In genomic region chr7:127232622-127233367, GRCm38 (mm10) we compare ENCODE assay signal across 8 mouse cellular contexts. TPM values are rescaled to one million over a fixed set of nuclear protein-coding genes. Genes with fewer than 3 reads are reported as not detected.
DNase-seq lines count a peak whose midpoint lies in the region; ATAC-seq and TF ChIP-seq lines count a peak whose summit lies in the region.

Gene Zfp553 (plus strand): TSS chr7:127233061.
Gene Sept1 (minus strand): TSS chr7:127233130.

- H3K9me3 ChIP-seq in G1E (replicated peaks): no peaks in the 10 kb centered on the region
- H3K9me3 ChIP-seq in forebrain, embryonic 16.5 days (ENCODE audit: control insufficient read depth, low read length): no peaks in the 10 kb centered on the region
- H3K9me3 ChIP-seq in lung, embryonic 14.5 days (ENCODE audit: low read depth, low read length): no peaks in the 10 kb centered on the region
- H3K9me3 ChIP-seq in neural tube, embryonic 15.5 days (replicated peaks): no peaks in the 10 kb centered on the region

- H3K27ac ChIP-seq in forebrain, embryonic 16.5 days (ENCODE audit: low read length): peak within 1 kb of the TSS; percentile 100
- H3K27ac ChIP-seq in layer of hippocampus, adult 2 months: peak within 1 kb of the TSS; percentile 95
- peak within 1 kb of the TSS; percentile 96 for H3K27ac ChIP-seq in lung, embryonic 14.5 days (ENCODE audit: low read depth)
- H3K27ac ChIP-seq in neural tube, embryonic 15.5 days (replicated peaks): peak within 1 kb of the TSS; percentile 97

- TF ChIP-seq CTCF in G1E (IDR thresholded peaks at IDR 0.05; ENCODE audit: low read depth, low read length): no peak
- TF ChIP-seq CTCF in layer of hippocampus, adult 2 months (conservative IDR thresholded peaks at IDR 0.05): no peak
- no peak for TF ChIP-seq CTCF in lung, embryonic 14.5 days (IDR thresholded peaks at IDR 0.05; ENCODE audit: low read depth)

- peak within 1 kb of the TSS; percentile 96 for H3K4me3 ChIP-seq in G1E (ENCODE audit: low read depth, low read length)
- H3K4me3 ChIP-seq in forebrain, embryonic 16.5 days (replicated peaks; ENCODE audit: low read length): peak within 1 kb of the TSS; percentile 85
- peak within 1 kb of the TSS; percentile 88 for H3K4me3 ChIP-seq in layer of hippocampus, adult 2 months
- H3K4me3 ChIP-seq in lung, embryonic 14.5 days (ENCODE audit: low read depth, low read length): peak within 1 kb of the TSS; percentile 97
- H3K4me3 ChIP-seq in neural tube, embryonic 15.5 days (replicated peaks): peak within 1 kb of the TSS; percentile 99

- intact Hi-C loops in heart, postnatal 25 days (cut with DNase I): loop anchor here (2.0 kb wide), 1 partner anchor 20 kb away; no protein-coding TSS in a partner anchor

- H3K4me1 ChIP-seq in G1E (ENCODE audit: insufficient read depth, low read depth, low read length): peaks cover 63% of the 10 kb centered on the region
- H3K4me1 ChIP-seq in forebrain, embryonic 16.5 days (replicated peaks; ENCODE audit: control insufficient read depth, insufficient read depth, low read length): peaks cover 34% of the 10 kb centered on the region
- no peaks in the 10 kb centered on the region for H3K4me1 ChIP-seq in lung, embryonic 14.5 days (ENCODE audit: insufficient read depth)
- peaks cover 48% of the 10 kb centered on the region for H3K4me1 ChIP-seq in neural tube, embryonic 15.5 days

- no peaks in the 10 kb centered on the region for H3K27me3 ChIP-seq in G1E (ENCODE audit: insufficient read depth, low read length)
- no peaks in the 10 kb centered on the region for H3K27me3 ChIP-seq in forebrain, embryonic 16.5 days (replicated peaks; ENCODE audit: control insufficient read depth, insufficient read depth, low read length)
- H3K27me3 ChIP-seq in lung, embryonic 14.5 days (ENCODE audit: insufficient read depth, low read length): no peaks in the 10 kb centered on the region
- no peaks in the 10 kb centered on the region for H3K27me3 ChIP-seq in neural tube, embryonic 15.5 days (replicated peaks)

- H3K36me3 ChIP-seq in G1E (replicated peaks): peaks cover 60% of the 10 kb centered on the region
- peaks cover 22% of the 10 kb centered on the region for H3K36me3 ChIP-seq in forebrain, embryonic 16.5 days (ENCODE audit: control insufficient read depth, insufficient read depth)
- peaks cover 49% of the 10 kb centered on the region for H3K36me3 ChIP-seq in lung, embryonic 14.5 days (ENCODE audit: insufficient read depth)
- H3K36me3 ChIP-seq in neural tube, embryonic 15.5 days: peaks cover 28% of the 10 kb centered on the region

- peak within 1 kb of the TSS; percentile 99 for H3K4me2 ChIP-seq in forebrain, embryonic 16.5 days (ENCODE audit: low read length)
- peak within 1 kb of the TSS; percentile 70 for H3K4me2 ChIP-seq in lung, embryonic 14.5 days
- peak within 1 kb of the TSS; percentile 71 for H3K4me2 ChIP-seq in neural tube, embryonic 15.5 days

- peak; percentile 85 for DNase-seq in G1E (ENCODE audit: low spot score)
- peak; percentile 87 to 91 for DNase-seq in cerebellum, adult 18-20 months
- DNase-seq in heart, postnatal 25 days (ENCODE audit: low spot score): peak; percentile 72
- peak; percentile 80 to 82 for DNase-seq in layer of hippocampus, adult 2 months (ENCODE audit: low spot score in 2 of 2)
- DNase-seq in lung, embryonic 14.5 days: peak; percentile 92
- peak; percentile 82 for DNase-seq in testis, postnatal 14 days (ENCODE audit: low spot score)

- peak; percentile 67 for ATAC-seq in G1E (ENCODE audit: extremely low read depth, insufficient number of reproducible peaks, low FRiP score, poor library complexity, severe bottlenecking)
- peak; percentile 95 for ATAC-seq in forebrain, embryonic 16.5 days
- ATAC-seq in lung, embryonic 14.5 days (ENCODE audit: insufficient read depth): peak; percentile 92
- ATAC-seq in neural tube, embryonic 15.5 days (ENCODE audit: low FRiP score): peak; percentile 91

- peak within 1 kb of the TSS; percentile 96 for H3K9ac ChIP-seq in forebrain, embryonic 16.5 days (replicated peaks; ENCODE audit: low read depth, low read length)
- H3K9ac ChIP-seq in lung, embryonic 14.5 days: peak within 1 kb of the TSS; percentile 80
- peak within 1 kb of the TSS; percentile 98 for H3K9ac ChIP-seq in neural tube, embryonic 15.5 days (replicated peaks)

- WGBS in forebrain, embryonic 16.5 days: under 1% methylated on average over 62 of the region's 64 CpGs
- WGBS in lung, embryonic 14.5 days: under 1% methylated on average over 63 of the region's 64 CpGs
- under 1% methylated on average over 50 of the region's 64 CpGs for WGBS in neural tube, embryonic 15.5 days

RNA-seq across cellular contexts. Expression of gene Zfp553, which starts in this region (rescaled TPM):
- total RNA-seq in G1E (2014; fragmentation: Nextera tagmentation): 11.7 and 20.0 TPM in 2 replicates
- total RNA-seq in G1E (2017): 22.0 and 25.2 TPM in 2 replicates
- polyA plus RNA-seq in G1E (2012): 25.3 and 26.2 TPM in 2 replicates
- 66.1 and 69.3 TPM in 2 replicates for polyA plus RNA-seq in forebrain, embryonic 16.5 days (2015; fragmentation: Nextera tagmentation; extraction: Ambion mirVana)
- total RNA-seq in heart, postnatal 25 days (2021): 1 to 10 TPM; 6.0 to 7.1 TPM
- 10 to 100 TPM; 18.6 to 21.7 TPM for total RNA-seq in layer of hippocampus, adult 2 months (2021)
- polyA plus RNA-seq in lung, embryonic 14.5 days (2014; fragmentation: Nextera tagmentation; extraction: Ambion mirVana): 21.2 and 24.3 TPM in 2 replicates
- polyA plus RNA-seq in neural tube, embryonic 15.5 days (2015; fragmentation: Nextera tagmentation; extraction: Ambion mirVana): 47.5 and 48.8 TPM in 2 replicates

RNA-seq across cellular contexts. Expression of gene Sept1, which starts in this region (rescaled TPM):
- total RNA-seq in G1E (2014; fragmentation: Nextera tagmentation) (128 and 141 TPM in 2 replicates), G1E (2017) (51.1 and 54.9 TPM in 2 replicates)
- polyA plus RNA-seq in G1E (2012): 263 and 305 TPM in 2 replicates
- 18.8 and 26.5 TPM in 2 replicates for polyA plus RNA-seq in forebrain, embryonic 16.5 days (2015; fragmentation: Nextera tagmentation; extraction: Ambion mirVana)
- total RNA-seq in heart, postnatal 25 days (2021): 1 to 10 TPM; 3.2 to 6.7 TPM
- 1 to 10 TPM; 5.0 to 6.3 TPM for total RNA-seq in layer of hippocampus, adult 2 months (2021)
- polyA plus RNA-seq in lung, embryonic 14.5 days (2014; fragmentation: Nextera tagmentation; extraction: Ambion mirVana): 20.1 and 20.3 TPM in 2 replicates
- 15.8 and 40.6 TPM in 2 replicates for polyA plus RNA-seq in neural tube, embryonic 15.5 days (2015; fragmentation: Nextera tagmentation; extraction: Ambion mirVana)

Comparison
In these comparisons a context has a peak if more than half of its experiments do, and no peak if none do; other contexts are left out.
1. Peak in every context shown above with its lines: DNase-seq, ATAC-seq, H3K4me3 ChIP-seq and H3K27ac ChIP-seq.
2. RNA of gene Sept1 (total RNA-seq): 51.1 to 141 TPM in G1E; 3.2 to 6.7 TPM in heart, postnatal 25 days and 5.0 to 6.3 TPM in layer of hippocampus, adult 2 months; every median in the first group is over 4 times any median in the second.